Mouse (Mus musculus): ENCODE results near the gene Olfr550.

DNA sequence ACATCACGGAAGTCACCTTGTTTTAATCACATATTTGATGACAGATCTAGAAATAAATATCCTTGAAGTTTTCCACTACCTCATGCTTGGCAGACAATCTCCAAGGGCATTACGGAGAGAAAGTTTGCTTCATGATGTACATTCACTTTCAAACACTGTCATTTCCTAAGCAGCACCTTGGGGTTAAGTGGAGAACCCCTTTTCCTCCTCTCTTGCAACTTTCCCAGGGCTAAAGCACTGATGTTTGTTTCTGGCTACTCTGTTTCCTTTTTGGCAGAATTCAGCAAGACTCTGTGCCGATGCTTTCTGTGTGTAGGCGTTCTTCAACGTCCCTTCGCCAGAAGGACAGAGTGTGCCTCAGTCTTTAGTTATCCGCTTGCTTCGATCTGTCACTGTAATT lies at the start of gene Olfr550:
- no peak for TF ChIP-seq CTCF (IDR thresholded peaks at IDR 0.05; ENCODE audit: control insufficient read depth, insufficient read depth, insufficient replicate concordance, low read depth, low read length)
- TF ChIP-seq POLR2A (IDR thresholded peaks at IDR 0.05; ENCODE audit: control insufficient read depth, low read depth, low read length), result no peak
